Mouse (Mus musculus): Measurements from ENCODE around the gene Pigv. TPM values are rescaled to one million over a fixed set of nuclear protein-coding genes. Genes with fewer than 3 reads are reported as not detected.

Gene Pigv
- polyA plus RNA-seq, 1 experiment = 9.8 TPM

DNA sequence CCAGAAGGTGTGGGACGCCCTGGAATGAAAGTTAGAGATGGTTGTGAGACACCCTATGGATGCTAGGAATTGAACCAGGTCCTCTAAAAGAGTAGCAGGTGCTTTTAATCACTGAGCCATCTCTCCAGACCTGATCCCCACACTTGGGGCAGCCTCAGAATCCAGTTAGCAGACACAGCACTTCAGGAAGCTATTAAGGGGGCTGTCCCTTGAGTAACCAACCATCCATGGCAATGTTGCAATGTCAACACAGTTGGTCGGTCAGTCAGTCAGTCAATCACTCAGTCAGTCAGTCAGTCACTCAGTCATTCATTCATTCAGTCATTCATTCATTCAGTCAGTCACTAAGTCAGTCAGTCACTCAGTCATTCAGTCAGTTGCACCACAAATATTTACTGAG is 43.9 kb downstream of the Pigv start:
- no peaks in the 10 kb centered on the region for H3K27me3 ChIP-seq (ENCODE audit: control insufficient read depth, insufficient read depth, insufficient read length)
- no peak overlapping the region for H3K4me2 ChIP-seq (ENCODE audit: low read depth)
- H3K36me3 ChIP-seq (ENCODE audit: control insufficient read depth, insufficient read depth) = no peaks in the 10 kb centered on the region
- no peak overlapping the region for H3K4me3 ChIP-seq
- peaks cover 33% of the 10 kb centered on the region for H3K79me2 ChIP-seq (ENCODE audit: control insufficient read depth, insufficient read depth)
- no peak for TF ChIP-seq SRF (IDR thresholded peaks at IDR 0.05; ENCODE audit: control insufficient read depth, insufficient read length, low read depth)
- TF ChIP-seq E2F4 (IDR thresholded peaks at IDR 0.05; ENCODE audit: insufficient read depth) = no peak
- H3ac ChIP-seq (ENCODE audit: control insufficient read depth, insufficient read length) = no peak overlapping the region

DNA sequence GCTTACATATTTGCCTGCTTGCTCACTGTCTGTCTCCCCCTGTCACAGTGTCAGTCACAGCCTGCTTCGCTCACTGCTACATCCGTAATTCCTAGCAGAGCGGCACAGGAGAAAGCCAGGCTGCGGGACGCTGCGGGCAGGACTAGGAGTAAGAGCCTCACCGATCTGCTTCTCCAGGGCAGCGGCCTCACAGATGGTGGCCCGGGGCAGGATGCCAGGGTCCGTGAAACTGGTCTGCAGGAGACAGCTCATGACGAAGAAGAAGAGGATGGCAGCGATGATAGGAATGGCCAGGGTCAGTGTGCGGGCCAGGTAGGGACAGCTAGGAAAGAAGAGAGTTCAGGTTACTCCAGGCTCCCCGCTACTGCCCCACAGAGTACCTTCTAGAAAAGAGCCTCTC is 45.4 kb downstream of the Pigv start:
- H3K36me3 ChIP-seq (ENCODE audit: control insufficient read depth, insufficient read depth) = no peaks in the 10 kb centered on the region
- TF ChIP-seq TCF3 (IDR thresholded peaks at IDR 0.05; ENCODE audit: insufficient read length, low read depth) (no peak), TCF12 (IDR thresholded peaks at IDR 0.05; ENCODE audit: insufficient read depth, poor library complexity, severe bottlenecking) (no peak), SRF (IDR thresholded peaks at IDR 0.05; ENCODE audit: control insufficient read depth, insufficient read length, low read depth) (no peak), REST (IDR thresholded peaks at IDR 0.05; ENCODE audit: insufficient read depth, insufficient read length) (no peak), POLR2A (IDR thresholded peaks at IDR 0.05; ENCODE audit: insufficient read length, low read depth) (no peak), POLR2AphosphoS2 (IDR thresholded peaks at IDR 0.05; ENCODE audit: insufficient read length, low read depth) (no peak)
- no peak overlapping the region for H3K4me3 ChIP-seq
- H3ac ChIP-seq (ENCODE audit: control insufficient read depth, insufficient read length) = no peak overlapping the region
- no peak overlapping the region for H3K4me2 ChIP-seq (ENCODE audit: low read depth)
- H3K27me3 ChIP-seq (ENCODE audit: control insufficient read depth, insufficient read depth, insufficient read length) = no peaks in the 10 kb centered on the region
- H3K79me2 ChIP-seq (ENCODE audit: control insufficient read depth, insufficient read depth) = peaks cover 27% of the 10 kb centered on the region

DNA sequence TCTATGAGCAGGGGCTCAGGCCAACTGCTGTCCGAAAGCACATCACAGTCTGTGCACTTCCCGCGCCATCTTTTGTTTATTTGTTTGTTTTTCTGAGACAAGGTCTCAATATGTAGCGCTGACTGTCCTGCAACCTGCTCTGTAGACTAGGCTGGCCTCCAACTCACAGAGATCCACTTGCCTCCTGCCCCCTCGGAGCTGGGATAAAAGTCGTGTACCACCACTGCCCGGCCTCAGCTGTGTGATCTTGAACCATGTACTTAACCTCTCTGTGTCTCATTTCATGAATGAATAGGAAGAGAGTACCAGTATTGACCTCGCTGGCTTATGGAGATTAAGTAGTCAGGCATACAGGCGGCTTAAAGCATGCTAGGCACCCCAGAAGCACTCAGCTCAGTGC is 45.8 kb downstream of the Pigv start:
- no peak overlapping the region for H3K4me3 ChIP-seq
- H3K79me2 ChIP-seq (ENCODE audit: control insufficient read depth, insufficient read depth) = peaks cover 22% of the 10 kb centered on the region
- TF ChIP-seq CEBPB (IDR thresholded peaks at IDR 0.05; ENCODE audit: insufficient read depth, poor library complexity, severe bottlenecking) = no peak
- no peak for TF ChIP-seq TCF12 (IDR thresholded peaks at IDR 0.05; ENCODE audit: insufficient read depth, poor library complexity, severe bottlenecking)
- TF ChIP-seq MYOD1 (IDR thresholded peaks at IDR 0.05; ENCODE audit: control insufficient read depth in 1 of 3, insufficient read length in 2 of 3, low read depth in 2 of 3) = no peak
- no peak for TF ChIP-seq MAX (IDR thresholded peaks at IDR 0.05; ENCODE audit: low read depth)
- no peaks in the 10 kb centered on the region for H3K27me3 ChIP-seq (ENCODE audit: control insufficient read depth, insufficient read depth, insufficient read length)
- H3K4me2 ChIP-seq (ENCODE audit: low read depth) = no peak overlapping the region
- no peaks in the 10 kb centered on the region for H3K36me3 ChIP-seq (ENCODE audit: control insufficient read depth, insufficient read depth)
- no peak overlapping the region for H3ac ChIP-seq (ENCODE audit: control insufficient read depth, insufficient read length)

DNA sequence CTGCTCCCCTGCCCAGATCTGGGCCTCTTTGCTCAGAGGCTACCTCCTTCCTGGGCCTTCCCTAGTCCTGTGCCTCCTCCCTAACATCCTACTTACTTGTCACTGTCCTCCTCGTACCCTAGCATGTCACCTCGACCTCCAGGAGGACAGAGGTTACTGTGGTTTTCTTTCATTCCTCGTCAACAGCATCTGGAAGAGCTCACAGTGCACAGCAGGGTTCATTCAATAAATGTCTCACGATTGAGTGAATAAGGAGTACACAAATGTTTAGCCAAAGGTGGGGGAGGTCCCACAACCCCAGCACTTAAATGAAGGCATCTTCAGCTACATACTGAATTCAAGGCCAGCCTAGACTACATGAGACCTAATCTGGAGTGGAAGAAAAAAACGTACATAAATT is 46.2 kb downstream of the Pigv start:
- Histone ChIP-seq H3K4me3 (no peak overlapping the region), H3ac (ENCODE audit: control insufficient read depth, insufficient read length) (no peak overlapping the region), H3K36me3 (ENCODE audit: control insufficient read depth, insufficient read depth) (no peaks in the 10 kb centered on the region), H3K4me2 (ENCODE audit: low read depth) (no peak overlapping the region), H3K79me2 (ENCODE audit: control insufficient read depth, insufficient read depth) (peaks cover 18% of the 10 kb centered on the region), H3K27me3 (ENCODE audit: control insufficient read depth, insufficient read depth, insufficient read length) (no peaks in the 10 kb centered on the region)
- no peak for TF ChIP-seq MYOD1 (IDR thresholded peaks at IDR 0.05; ENCODE audit: control insufficient read depth in 1 of 3, insufficient read length in 2 of 3, low read depth in 2 of 3)
- no peak for TF ChIP-seq TCF12 (IDR thresholded peaks at IDR 0.05; ENCODE audit: insufficient read depth, poor library complexity, severe bottlenecking)
- TF ChIP-seq CEBPB (IDR thresholded peaks at IDR 0.05; ENCODE audit: insufficient read depth, poor library complexity, severe bottlenecking) = no peak
- no peak for TF ChIP-seq POLR2A (IDR thresholded peaks at IDR 0.05; ENCODE audit: insufficient read length, low read depth)
- no peak for TF ChIP-seq SRF (IDR thresholded peaks at IDR 0.05; ENCODE audit: control insufficient read depth, insufficient read length, low read depth)
- no peak for TF ChIP-seq E2F4 (IDR thresholded peaks at IDR 0.05; ENCODE audit: insufficient read depth)
- no peak for TF ChIP-seq MYOG (IDR thresholded peaks at IDR 0.05; ENCODE audit: control insufficient read depth in 1 of 3, insufficient read depth in 1 of 3, insufficient read length in 2 of 3, low read depth in 2 of 3)
- no peak for TF ChIP-seq MAX (IDR thresholded peaks at IDR 0.05; ENCODE audit: low read depth)
- no peak for TF ChIP-seq REST (IDR thresholded peaks at IDR 0.05; ENCODE audit: insufficient read depth, insufficient read length)
- no peak for TF ChIP-seq POLR2AphosphoS2 (IDR thresholded peaks at IDR 0.05; ENCODE audit: insufficient read length, low read depth)
- TF ChIP-seq USF1 (IDR thresholded peaks at IDR 0.05; ENCODE audit: low read depth) = no peak
- TF ChIP-seq TCF3 (IDR thresholded peaks at IDR 0.05; ENCODE audit: insufficient read length, low read depth) = no peak

DNA sequence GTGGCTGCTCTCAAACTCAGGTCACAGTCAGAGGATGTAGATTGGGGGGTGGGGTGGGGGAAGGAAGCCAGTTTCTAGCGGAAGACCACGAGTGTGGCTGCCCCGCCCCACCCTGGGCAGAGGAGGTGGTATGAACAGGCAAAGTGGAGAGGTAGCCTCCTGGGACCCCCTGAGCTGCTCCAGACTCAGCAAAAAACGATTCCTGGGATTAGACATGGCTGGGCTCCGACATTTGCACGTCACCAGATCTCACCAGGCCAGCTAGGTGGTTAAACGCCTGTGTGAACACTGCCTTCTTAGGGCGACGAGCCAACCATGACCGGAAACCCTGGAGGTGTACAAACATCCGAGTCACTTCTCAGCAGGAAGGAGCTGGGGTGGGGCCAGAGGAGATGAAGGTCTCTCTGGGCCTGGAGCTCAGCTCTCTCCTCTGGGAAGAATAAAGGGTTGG is 46.8 kb downstream of the Pigv start:
- no peak overlapping the region for H3K4me2 ChIP-seq (ENCODE audit: low read depth)
- H3K4me3 ChIP-seq = no peak overlapping the region
- H3ac ChIP-seq (ENCODE audit: control insufficient read depth, insufficient read length) = no peak overlapping the region
- no peaks in the 10 kb centered on the region for H3K36me3 ChIP-seq (ENCODE audit: control insufficient read depth, insufficient read depth)
- peaks cover 17% of the 10 kb centered on the region for H3K79me2 ChIP-seq (ENCODE audit: control insufficient read depth, insufficient read depth)
- TF ChIP-seq MYOG (IDR thresholded peaks at IDR 0.05; ENCODE audit: control insufficient read depth in 1 of 3, insufficient read depth in 1 of 3, insufficient read length in 2 of 3, low read depth in 2 of 3) (no peak), SRF (IDR thresholded peaks at IDR 0.05; ENCODE audit: control insufficient read depth, insufficient read length, low read depth) (no peak), CEBPB (IDR thresholded peaks at IDR 0.05; ENCODE audit: insufficient read depth, poor library complexity, severe bottlenecking) (no peak), E2F4 (IDR thresholded peaks at IDR 0.05; ENCODE audit: insufficient read depth) (no peak)
- no peaks in the 10 kb centered on the region for H3K27me3 ChIP-seq (ENCODE audit: control insufficient read depth, insufficient read depth, insufficient read length)

DNA sequence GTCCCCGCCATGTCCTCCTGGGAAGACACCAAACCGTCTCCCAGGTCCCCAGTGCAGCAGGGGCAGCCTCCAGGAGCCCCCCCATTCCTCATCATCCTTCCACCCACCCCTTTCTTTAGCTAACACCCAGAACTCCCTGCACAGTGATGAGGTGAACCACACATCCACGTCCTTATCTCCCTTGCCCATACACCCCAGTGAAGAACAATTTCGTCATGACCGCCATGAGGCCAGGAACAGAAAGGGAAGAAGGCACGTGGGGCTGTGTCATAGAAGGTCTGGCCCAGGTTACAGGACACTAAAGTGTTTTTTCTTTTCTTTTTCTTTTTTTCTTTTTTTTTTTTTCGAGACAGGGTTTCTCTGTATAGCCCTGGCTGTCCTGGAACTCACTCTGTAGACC is 47.6 kb downstream of the Pigv start:
- Histone ChIP-seq H3K79me2 (ENCODE audit: control insufficient read depth, insufficient read depth) (peaks cover 17% of the 10 kb centered on the region), H3K27me3 (ENCODE audit: control insufficient read depth, insufficient read depth, insufficient read length) (no peaks in the 10 kb centered on the region), H3K4me3 (no peak overlapping the region), H3ac (ENCODE audit: control insufficient read depth, insufficient read length) (no peak overlapping the region), H3K4me2 (ENCODE audit: low read depth) (no peak overlapping the region), H3K36me3 (ENCODE audit: control insufficient read depth, insufficient read depth) (no peaks in the 10 kb centered on the region)
- no peak for TF ChIP-seq CEBPB (IDR thresholded peaks at IDR 0.05; ENCODE audit: insufficient read depth, poor library complexity, severe bottlenecking)
